31 mouse cellular contexts compared by ENCODE assay signal in the genomic region with DNA sequence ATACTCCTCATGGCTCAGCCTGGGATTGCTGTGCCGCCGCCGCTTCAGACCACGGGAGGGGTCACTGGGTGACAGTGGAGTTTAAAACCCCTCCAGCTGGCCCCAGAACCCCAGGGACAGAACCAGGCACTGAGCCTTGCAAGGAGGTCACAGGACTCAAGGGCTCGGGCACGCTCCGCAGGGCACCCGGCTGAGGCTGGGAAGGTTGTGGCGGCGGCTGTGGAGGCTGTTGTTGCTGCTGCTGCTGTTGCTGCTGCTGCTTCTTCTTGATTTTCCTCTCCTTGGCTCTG. TPM values are rescaled to one million over a fixed set of nuclear protein-coding genes. Genes with fewer than 3 reads are reported as not detected.
DNase-seq lines count a peak whose midpoint lies in the region; ATAC-seq and TF ChIP-seq lines count a peak whose summit lies in the region.
"Had no signal": no experiment of that assay in that cellular context is flagged by ENCODE, and none has a peak within 500 bp of the region (broad histone marks: within the 10 kb centered on the region; RNA-seq: fewer than 3 reads in every experiment).

No protein-coding gene starts in this region.

- H3K27ac ChIP-seq in liver, embryonic 13.5 days = no peak overlapping the region
- H3K27ac ChIP-seq in liver, embryonic 12.5 days = no peak overlapping the region
- no peak overlapping the region for H3K27ac ChIP-seq in embryonic facial prominence, embryonic 10.5 days (replicated peaks)
- no peak overlapping the region for H3K27ac ChIP-seq in liver, postnatal 0 days (ENCODE audit: low read depth)
- H3K27ac ChIP-seq in heart, adult 2 months = no peak overlapping the region
- H3K27ac ChIP-seq: heart, embryonic 10.5 days; hindbrain, embryonic 13.5 days; kidney, postnatal 0 days; layer of hippocampus, adult 2 months; limb, embryonic 15.5 days; neural tube, embryonic 12.5 days had no signal

- intact Hi-C loops in heart, adult 2 months (cut with DNase I) = no loop called here

- H3K4me3 ChIP-seq in liver, embryonic 13.5 days (replicated peaks) = no peak overlapping the region
- no peak overlapping the region for H3K4me3 ChIP-seq in liver, embryonic 12.5 days
- H3K4me3 ChIP-seq in embryonic facial prominence, embryonic 10.5 days = no peak overlapping the region
- no peak overlapping the region for H3K4me3 ChIP-seq in liver, postnatal 0 days (ENCODE audit: low read depth, low read length)
- H3K4me3 ChIP-seq in heart, adult 2 months = no peak overlapping the region
- H3K4me3 ChIP-seq: hindbrain, embryonic 13.5 days; layer of hippocampus, adult 2 months; limb, embryonic 15.5 days; neural tube, embryonic 12.5 days had no signal

- H3K9me3 ChIP-seq in liver, embryonic 13.5 days (replicated peaks) = no peaks in the 10 kb centered on the region
- no peaks in the 10 kb centered on the region for H3K9me3 ChIP-seq in liver, embryonic 12.5 days (replicated peaks)
- no peaks in the 10 kb centered on the region for H3K9me3 ChIP-seq in embryonic facial prominence, embryonic 10.5 days
- no peaks in the 10 kb centered on the region for H3K9me3 ChIP-seq in liver, postnatal 0 days (ENCODE audit: low read length)
- H3K9me3 ChIP-seq: heart, embryonic 10.5 days; hindbrain, embryonic 13.5 days; limb, embryonic 15.5 days; neural tube, embryonic 12.5 days had no signal

- DNase-seq in embryo, embryonic 9.5 days (ENCODE audit: extremely low spot score) = peak; percentile 49
- no peak for DNase-seq in embryo, embryonic 11 days
- no peak for DNase-seq in liver, embryonic 13.5 days
- peak; percentile 61 for DNase-seq in embryonic facial prominence, embryonic 10.5 days (ENCODE audit: low spot score)
- DNase-seq in liver, postnatal 0 days = peak; percentile 16
- DNase-seq in heart, adult 2 months = no peak
- DNase-seq: adrenal gland, postnatal 10 days; cerebellum, adult 9-11 months; gastrocnemius, postnatal 36 days; kidney, adult 18-20 months; layer of hippocampus, postnatal 36 days; lung, embryonic 14.5 days; lung, postnatal 36 days; thymus, postnatal 14 days had no signal

- H3K4me2 ChIP-seq in liver, embryonic 13.5 days = peak overlapping the region; percentile 23; the same call in 1 of the 2 replicates
- H3K4me2 ChIP-seq in liver, embryonic 12.5 days = no peak overlapping the region
- H3K4me2 ChIP-seq in liver, postnatal 0 days (ENCODE audit: low read depth, low read length) = no peak overlapping the region
- H3K4me2 ChIP-seq: hindbrain, embryonic 13.5 days; limb, embryonic 15.5 days; lung, embryonic 14.5 days; neural tube, embryonic 12.5 days had no signal

- no peak overlapping the region for H3K9ac ChIP-seq in liver, embryonic 13.5 days
- no peak overlapping the region for H3K9ac ChIP-seq in liver, embryonic 12.5 days
- H3K9ac ChIP-seq in liver, postnatal 0 days (replicated peaks) = no peak overlapping the region
- no peak overlapping the region for H3K9ac ChIP-seq in heart, adult 2 months (ENCODE audit: low read depth, low read length)
- H3K9ac ChIP-seq: hindbrain, embryonic 13.5 days; limb, embryonic 15.5 days; lung, embryonic 14.5 days; neural tube, embryonic 12.5 days had no signal

- H3K4me1 ChIP-seq in liver, embryonic 13.5 days (replicated peaks) = peaks cover 19% of the 10 kb centered on the region; the same call in 1 of the 2 replicates
- peaks cover 10% of the 10 kb centered on the region for H3K4me1 ChIP-seq in liver, embryonic 12.5 days
- H3K4me1 ChIP-seq in embryonic facial prominence, embryonic 10.5 days = peaks cover 32% of the 10 kb centered on the region
- H3K4me1 ChIP-seq in liver, postnatal 0 days (ENCODE audit: insufficient read depth) = peaks cover 15% of the 10 kb centered on the region
- H3K4me1 ChIP-seq in heart, adult 2 months (ENCODE audit: control insufficient read depth, insufficient read depth, low read length) = no peaks in the 10 kb centered on the region

- no peak for ATAC-seq in liver, embryonic 13.5 days (ENCODE audit: low read depth)
- ATAC-seq in liver, embryonic 12.5 days = no peak
- ATAC-seq in liver, postnatal 0 days = no peak
- ATAC-seq: activated CD4-positive, CD25-positive, alpha-beta regulatory T cell, adult 4 months; CD4-positive, CD25-positive, alpha-beta regulatory T cell, adult 4 months; forebrain, embryonic 16.5 days; Patski had no signal

- TF ChIP-seq POLR2A in heart, adult 2 months (IDR thresholded peaks at IDR 0.05; ENCODE audit: insufficient read depth, low read depth, low read length) = no peak

- WGBS in liver, embryonic 13.5 days (ENCODE audit: insufficient replicate concordance) = 9% methylated on average over 10 of the region's 10 CpGs
- 5% methylated on average over 10 of the region's 10 CpGs for WGBS in liver, embryonic 12.5 days (ENCODE audit: insufficient replicate concordance)
- WGBS in embryonic facial prominence, embryonic 10.5 days = under 1% methylated on average over 10 of the region's 10 CpGs
- 5% methylated on average over 10 of the region's 10 CpGs for WGBS in liver, postnatal 0 days (ENCODE audit: insufficient replicate concordance)
- WGBS in heart, adult 2 months = 3% methylated on average over 10 of the region's 10 CpGs

- peaks cover 98% of the 10 kb centered on the region for H3K27me3 ChIP-seq in liver, embryonic 13.5 days
- H3K27me3 ChIP-seq in liver, embryonic 12.5 days (replicated peaks) = peaks cover 100% of the 10 kb centered on the region
- H3K27me3 ChIP-seq in embryonic facial prominence, embryonic 10.5 days (replicated peaks; ENCODE audit: low read depth, poor library complexity, severe bottlenecking) = peaks cover 100% of the 10 kb centered on the region
- H3K27me3 ChIP-seq in liver, postnatal 0 days (ENCODE audit: insufficient read depth, low read length) = peaks cover 88% of the 10 kb centered on the region
- H3K27me3 ChIP-seq in heart, adult 2 months (ENCODE audit: control insufficient read depth, insufficient read depth, low read length) = peaks cover 26% of the 10 kb centered on the region

- H3K79me2 ChIP-seq in heart, adult 2 months (replicated peaks; ENCODE audit: control insufficient read depth, insufficient read depth, low read length) = no peaks in the 10 kb centered on the region

- no peaks in the 10 kb centered on the region for H3K36me3 ChIP-seq in liver, embryonic 13.5 days
- H3K36me3 ChIP-seq in liver, embryonic 12.5 days = no peaks in the 10 kb centered on the region
- no peaks in the 10 kb centered on the region for H3K36me3 ChIP-seq in embryonic facial prominence, embryonic 10.5 days (replicated peaks)
- H3K36me3 ChIP-seq in liver, postnatal 0 days (replicated peaks; ENCODE audit: insufficient read depth, low read length) = no peaks in the 10 kb centered on the region
- no peaks in the 10 kb centered on the region for H3K36me3 ChIP-seq in heart, adult 2 months (ENCODE audit: control insufficient read depth, insufficient read depth, low read length)
- H3K36me3 ChIP-seq: heart, embryonic 10.5 days; hindbrain, embryonic 13.5 days; limb, embryonic 15.5 days; neural tube, embryonic 12.5 days had no signal

- no peak for TF ChIP-seq CTCF in liver, postnatal 0 days (IDR thresholded peaks at IDR 0.05; ENCODE audit: low read depth)
- TF ChIP-seq CTCF in heart, adult 2 months (IDR thresholded peaks at IDR 0.05) = no peak

- TF ChIP-seq EP300 in liver, postnatal 0 days (IDR thresholded peaks at IDR 0.05; ENCODE audit: low read depth) = no peak
- no peak for TF ChIP-seq EP300 in heart, adult 2 months (IDR thresholded peaks at IDR 0.05; ENCODE audit: insufficient read depth, low read depth, low read length)

RNA-seq across cellular contexts. Expression of a gene that starts 5.3 kb away (rescaled TPM):
- not detected in 2 replicates for polyA plus RNA-seq in liver, embryonic 13.5 days (2015; fragmentation: Nextera tagmentation; extraction: Ambion mirVana)
- not detected in 2 replicates for polyA plus RNA-seq in liver, embryonic 12.5 days (2016; fragmentation: Nextera tagmentation; extraction: Ambion mirVana)
- not detected in 2 replicates for polyA plus RNA-seq in embryonic facial prominence, embryonic 10.5 days (2016; fragmentation: Nextera tagmentation; extraction: Ambion mirVana)
- not detected in 2 replicates for polyA plus RNA-seq in liver, postnatal 0 days (2015; fragmentation: Nextera tagmentation; extraction: Ambion mirVana)
- not detected for total RNA-seq in heart, adult 2 months (2021)
- not detected in 2 replicates for polyA plus RNA-seq in heart, adult 2 months (2012; rRNA removed)
- total RNA-seq: adrenal gland, postnatal 10 days; gastrocnemius, postnatal 36 days; layer of hippocampus, adult 2 months; layer of hippocampus, postnatal 36 days; left cerebral cortex, postnatal 14 days; megakaryocyte-erythroid progenitor cell, adult 5-6 weeks; monocyte, adult 5-6 weeks had no signal
- polyA plus RNA-seq: activated CD4-positive, CD25-positive, alpha-beta regulatory T cell, adult 4 months; CD4-positive, CD25-positive, alpha-beta regulatory T cell, adult 4 months; embryonic facial prominence, embryonic 11.5 days; forebrain, embryonic 16.5 days; heart, embryonic 10.5 days; heart, postnatal 0 days; hindbrain, embryonic 13.5 days; kidney, postnatal 0 days; limb, embryonic 15.5 days; lung, embryonic 14.5 days; neural tube, embryonic 12.5 days had no signal

RNA-seq across cellular contexts. Expression of a gene that starts 20.5 kb away (rescaled TPM):
- polyA plus RNA-seq in liver, embryonic 13.5 days (2015; fragmentation: Nextera tagmentation; extraction: Ambion mirVana) = 0.30 and 0.48 TPM in 2 replicates
- 0.21 TPM in 1 of 2 replicates, not detected in the other for polyA plus RNA-seq in liver, embryonic 12.5 days (2016; fragmentation: Nextera tagmentation; extraction: Ambion mirVana)
- not detected in 2 replicates for polyA plus RNA-seq in embryonic facial prominence, embryonic 10.5 days (2016; fragmentation: Nextera tagmentation; extraction: Ambion mirVana)
- 35.9 and 38.6 TPM in 2 replicates for polyA plus RNA-seq in liver, postnatal 0 days (2015; fragmentation: Nextera tagmentation; extraction: Ambion mirVana)
- not detected for total RNA-seq in heart, adult 2 months (2021)
- polyA plus RNA-seq in heart, adult 2 months (2012; rRNA removed) = not detected in 2 replicates
- total RNA-seq: ES-E14; gastrocnemius, postnatal 36 days; layer of hippocampus, adult 2 months; layer of hippocampus, postnatal 36 days; left cerebral cortex, postnatal 14 days; megakaryocyte-erythroid progenitor cell, adult 5-6 weeks; monocyte, adult 5-6 weeks had no signal
- polyA plus RNA-seq: activated CD4-positive, CD25-positive, alpha-beta regulatory T cell, adult 4 months; CD4-positive, CD25-positive, alpha-beta regulatory T cell, adult 4 months; embryonic facial prominence, embryonic 11.5 days; forebrain, embryonic 16.5 days; heart, embryonic 10.5 days; heart, postnatal 0 days; hindbrain, embryonic 13.5 days; kidney, postnatal 0 days; limb, embryonic 15.5 days; lung, embryonic 14.5 days; neural tube, embryonic 12.5 days; Patski had no signal

RNA-seq across cellular contexts. Expression of a gene that starts 32.0 kb away (rescaled TPM):
- 0.16 TPM in 1 of 2 replicates, not detected in the other for polyA plus RNA-seq in liver, embryonic 13.5 days (2015; fragmentation: Nextera tagmentation; extraction: Ambion mirVana)
- polyA plus RNA-seq in liver, embryonic 12.5 days (2016; fragmentation: Nextera tagmentation; extraction: Ambion mirVana) = 0.06 and 0.25 TPM in 2 replicates
- not detected in 2 replicates for polyA plus RNA-seq in embryonic facial prominence, embryonic 10.5 days (2016; fragmentation: Nextera tagmentation; extraction: Ambion mirVana)
- polyA plus RNA-seq in liver, postnatal 0 days (2015; fragmentation: Nextera tagmentation; extraction: Ambion mirVana) = not detected in 2 replicates
- not detected for total RNA-seq in heart, adult 2 months (2021)
- not detected in 2 replicates for polyA plus RNA-seq in heart, adult 2 months (2012; rRNA removed)
- total RNA-seq: adrenal gland, postnatal 10 days; gastrocnemius, postnatal 36 days; layer of hippocampus, adult 2 months; layer of hippocampus, postnatal 36 days; left cerebral cortex, postnatal 14 days; megakaryocyte-erythroid progenitor cell, adult 5-6 weeks; monocyte, adult 5-6 weeks had no signal
- polyA plus RNA-seq: activated CD4-positive, CD25-positive, alpha-beta regulatory T cell, adult 4 months; CD4-positive, CD25-positive, alpha-beta regulatory T cell, adult 4 months; embryonic facial prominence, embryonic 11.5 days; forebrain, embryonic 16.5 days; heart, postnatal 0 days; hindbrain, embryonic 13.5 days; kidney, postnatal 0 days; limb, embryonic 15.5 days; lung, embryonic 14.5 days; neural tube, embryonic 12.5 days; Patski had no signal

Comparison
In these comparisons a context has a peak if more than half of its experiments do, and no peak if none do; other contexts are left out.
1. DNase-seq: peak in embryo, embryonic 9.5 days (single experiment), embryonic facial prominence, embryonic 10.5 days (single experiment) and liver, postnatal 0 days (single experiment); none in embryo, embryonic 11 days (single experiment), liver, embryonic 13.5 days (single experiment) and heart, adult 2 months (0 of 2).
2. RNA of a gene that starts 20.5 kb away (polyA plus RNA-seq): 35.9 to 38.6 TPM in liver, postnatal 0 days; 0.30 to 0.48 TPM in liver, embryonic 13.5 days, 0.21 TPM in liver, embryonic 12.5 days, not detected in embryonic facial prominence, embryonic 10.5 days and not detected in heart, adult 2 months; every median in the first group is over 10 times any median in the second.